Mouse (Mus musculus) layer of hippocampus, adult 8-10 months (tissue): ENCODE measurements around the gene Acp4. TPM values are rescaled to one million over a fixed set of nuclear protein-coding genes. Genes with fewer than 3 reads are reported as not detected.
"Not testable (repeated sequence)": the region's sequence is repeated elsewhere in the genome, so short reads cannot be mapped to it uniquely, and the experiment has no call there.

Source experiments
- DNase-seq, 2 experiments: peaks; one replicate each; pipeline ENCODE4 v3.0.0; 2022; ENCODE audit warnings: low spot score in 2 of 2
- total RNA-seq, 4 experiments: library from RNA; stranded (reverse); gene quantifications; 2 replicates each; pipeline ENCODE4 v1.2.4; 2022

Gene Acp4
- not detected for total RNA-seq

GRCm38 (mm10) chr7:44257278-44257677 lies at the start of gene Acp4:
TSS of gene Acp4 (minus strand) at chr7:44257378.
- no peak for DNase-seq

GRCm38 (mm10) chr7:44306516-44307240 lies 49.5 kb upstream of the Acp4 start, which contains the start of gene Clec11a:
TSS of gene Clec11a (minus strand) at chr7:44306902.
- no peak for DNase-seq

GRCm38 (mm10) chr7:44305686-44306085 lies 48.5 kb upstream of the Acp4 start:
- DNase-seq, result no peak

- DNase-seq, result peak; percentile 97 to 98
Observed at GRCm38 (mm10) chr7:44304775-44305641, 47.8 kb upstream of the Acp4 start.

- DNase-seq, result no peak
Observed at GRCm38 (mm10) chr7:44304463-44304774, 47.2 kb upstream of the Acp4 start.

- no peak for DNase-seq
Observed at GRCm38 (mm10) chr7:44303346-44304340, 46.5 kb upstream of the Acp4 start.

- DNase-seq, result not testable (repeated sequence)
Observed at GRCm38 (mm10) chr7:44297501-44297900, 40.3 kb upstream of the Acp4 start.

GRCm38 (mm10) chr7:44291418-44291817 lies 34.2 kb upstream of the Acp4 start:
- no peak for DNase-seq

GRCm38 (mm10) chr7:44290986-44291385 lies 33.8 kb upstream of the Acp4 start:
- no peak for DNase-seq

- no peak for DNase-seq
Observed at GRCm38 (mm10) chr7:44287760-44288159, 30.6 kb upstream of the Acp4 start.

- DNase-seq, result no peak
Observed at GRCm38 (mm10) chr7:44281586-44281985, 24.4 kb upstream of the Acp4 start.

GRCm38 (mm10) chr7:44280959-44281358 lies 23.8 kb upstream of the Acp4 start:
- DNase-seq, result no peak

GRCm38 (mm10) chr7:44277250-44277622 lies 20.1 kb upstream of the Acp4 start:
- peak in 1 of 2 experiments; percentile 78 for DNase-seq

GRCm38 (mm10) chr7:44276461-44277249 lies 19.5 kb upstream of the Acp4 start:
- DNase-seq, result no peak

GRCm38 (mm10) chr7:44275546-44275945 lies 18.4 kb upstream of the Acp4 start:
- no peak for DNase-seq

- no peak for DNase-seq
Observed at GRCm38 (mm10) chr7:44274096-44274495, 16.9 kb upstream of the Acp4 start.

GRCm38 (mm10) chr7:44273446-44273845 lies 16.3 kb upstream of the Acp4 start:
- DNase-seq, result no peak

- DNase-seq, result no peak
Observed at GRCm38 (mm10) chr7:44272546-44272945, 15.4 kb upstream of the Acp4 start.

- no peak for DNase-seq
Observed at GRCm38 (mm10) chr7:44271309-44271708, 14.1 kb upstream of the Acp4 start.

- no peak for DNase-seq
Observed at GRCm38 (mm10) chr7:44269397-44269796, 12.2 kb upstream of the Acp4 start.

- no peak for DNase-seq
Observed at GRCm38 (mm10) chr7:44268117-44268516, 10.9 kb upstream of the Acp4 start.
